Mouse (Mus musculus) liver, embryonic 15.5 days (tissue): Measurements from ENCODE around the gene Nsf. TPM values are rescaled to one million over a fixed set of nuclear protein-coding genes. Genes with fewer than 3 reads are reported as not detected.
"Not testable (repeated sequence)": the region's sequence is repeated elsewhere in the genome, so short reads cannot be mapped to it uniquely, and the experiment has no call there.

Source experiments
- ATAC-seq: fragments of 200-750 bp; cut with Nextera tagmentation; 2 replicates; pipeline ENCODE4 v1.8.0; 2017; ENCODE audit warnings: moderate number of reproducible peaks, mild to moderate bottlenecking, moderate library complexity; ENCODE audit not compliant: insufficient read depth
- H3K27ac ChIP-seq: fragments of 300-500 bp; sonication (generic); replicated peaks from 2 replicates; pipeline ENCODE4 v1.5.1; 2015; ENCODE audit warnings: mild to moderate bottlenecking, inconsistent platforms
- H3K27me3 ChIP-seq: fragments of 300-500 bp; sonication (generic); 2 replicates; pipeline ENCODE4 v1.6.1; 2015; ENCODE audit warnings: mild to moderate bottlenecking, inconsistent platforms
- H3K36me3 ChIP-seq: fragments of 300-500 bp; sonication (generic); replicated peaks from 2 replicates; pipeline ENCODE4 v1.6.1; 2015; ENCODE audit warnings: moderate library complexity, mild to moderate bottlenecking, inconsistent platforms
- H3K4me1 ChIP-seq: fragments of 300-500 bp; sonication (generic); replicated peaks from 2 replicates; pipeline ENCODE4 v1.6.1; 2015; ENCODE audit warnings: inconsistent platforms
- H3K4me2 ChIP-seq: fragments of 300-500 bp; sonication (generic); 2 replicates; pipeline ENCODE4 v1.6.1; 2015; ENCODE audit warnings: moderate library complexity, mild to moderate bottlenecking, inconsistent platforms
- H3K4me3 ChIP-seq: fragments of 300-500 bp; sonication (generic); replicated peaks from 2 replicates; pipeline ENCODE4 v1.5.1; 2015; ENCODE audit warnings: mild to moderate bottlenecking, inconsistent platforms
- H3K9ac ChIP-seq: fragments of 300-500 bp; sonication (generic); 2 replicates; pipeline ENCODE4 v1.6.1; 2015; ENCODE audit warnings: moderate library complexity, mild to moderate bottlenecking, inconsistent platforms
- H3K9me3 ChIP-seq: fragments of 300-500 bp; sonication (generic); replicated peaks from 2 replicates; pipeline ENCODE4 v1.6.1; 2016; ENCODE audit warnings: inconsistent platforms
- whole genome bisulfite sequencing: fragments of 180-500 bp; shearing (Covaris S2); methylation state at CpG from one replicate; pipeline ENCODE4 v1.1.7; 2015; ENCODE audit warnings: mixed read lengths; ENCODE audit not compliant: insufficient replicate concordance; 5-methylcytosine and 5-hydroxymethylcytosine counted together
- polyA plus RNA-seq: library from polyadenylated mRNA; unstranded; fragments of >200 nt; fragmentation: Nextera tagmentation; extraction: Ambion mirVana; gene quantifications from 2 replicates; pipeline ENCODE4 v1.2.1, GENCODE M21; 2015

Gene Nsf
- polyA plus RNA-seq, 1 experiment from 2014 or later = 24.2 TPM

DNA sequence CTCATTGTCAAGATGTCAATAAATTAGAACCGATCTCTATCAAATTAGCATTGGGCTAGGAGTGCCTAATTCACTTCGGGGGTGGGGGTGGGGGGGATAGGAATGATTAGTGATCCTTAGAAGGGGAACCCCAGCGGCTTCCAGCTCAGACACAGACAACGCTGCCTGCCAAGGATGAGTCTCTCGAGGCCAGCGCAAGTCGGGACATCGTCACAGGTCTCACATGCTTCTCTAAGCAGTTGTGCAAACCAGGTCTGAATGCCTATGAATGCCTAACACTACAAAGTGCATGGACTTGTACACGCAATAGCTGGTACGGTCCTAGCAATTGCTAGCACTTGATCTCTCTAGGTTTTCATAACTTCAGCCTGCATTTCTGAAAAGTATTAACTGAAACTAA, 62.1 kb downstream of the Nsf start:
- no peaks in the 10 kb centered on the region for H3K27me3 ChIP-seq
- H3K4me2 ChIP-seq = no peak overlapping the region
- H3K27ac ChIP-seq = no peak overlapping the region
- 89% methylated on average over 10 of the region's 10 CpGs for WGBS
- no peak overlapping the region for H3K9ac ChIP-seq
- H3K36me3 ChIP-seq = no peaks in the 10 kb centered on the region
- no peak overlapping the region for H3K4me3 ChIP-seq
- no peaks in the 10 kb centered on the region for H3K9me3 ChIP-seq
- no peaks in the 10 kb centered on the region for H3K4me1 ChIP-seq
- ATAC-seq = no peak

DNA sequence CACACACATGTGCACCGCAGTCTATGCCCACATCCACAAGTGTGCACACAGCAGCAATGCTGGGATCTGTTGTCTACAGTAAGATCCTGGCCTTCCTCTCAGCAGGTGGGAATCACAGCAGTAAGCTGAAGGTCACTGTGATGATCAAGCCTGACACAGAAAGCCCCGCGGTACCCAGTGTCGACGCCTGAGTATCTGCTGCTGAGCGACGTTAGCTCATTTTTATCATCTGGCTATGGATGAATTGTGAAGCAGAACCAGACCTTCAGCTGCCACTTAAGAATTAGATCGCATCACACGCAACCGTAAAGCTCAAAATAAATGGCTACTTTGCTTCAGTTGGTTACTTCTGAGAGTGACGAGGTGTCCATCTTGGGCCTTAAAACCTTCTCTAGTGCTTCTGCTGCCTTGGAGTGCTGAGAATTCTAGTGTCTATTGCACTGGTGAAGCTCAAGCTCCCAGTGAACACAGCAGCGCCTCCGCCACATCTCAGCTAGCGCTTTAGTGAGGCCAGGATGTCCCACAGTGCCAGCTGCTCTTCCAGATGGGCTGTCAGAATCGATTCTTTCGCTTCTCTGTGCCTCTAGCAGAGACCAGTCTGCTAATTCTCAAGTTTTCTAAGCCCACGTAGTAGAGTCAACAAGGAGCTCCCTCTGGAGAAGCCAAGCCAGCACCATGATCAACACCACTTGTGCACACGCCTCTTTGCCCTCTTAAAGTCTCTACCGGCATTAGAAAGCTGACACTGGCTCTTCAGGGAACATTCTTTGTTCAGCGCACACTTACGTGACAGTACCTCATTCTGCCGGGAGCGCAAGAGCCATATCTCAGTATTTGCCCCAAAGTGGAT, 63.3 kb downstream of the Nsf start:
- Histone ChIP-seq H3K9me3 (no peaks in the 10 kb centered on the region), H3K36me3 (no peaks in the 10 kb centered on the region), H3K27me3 (no peaks in the 10 kb centered on the region), H3K4me2 (no peak overlapping the region), H3K4me3 (no peak overlapping the region), H3K4me1 (no peaks in the 10 kb centered on the region), H3K27ac (no peak overlapping the region), H3K9ac (no peak overlapping the region)
- no peak for ATAC-seq
- 82% methylated on average over 23 of the region's 23 CpGs for WGBS

DNA sequence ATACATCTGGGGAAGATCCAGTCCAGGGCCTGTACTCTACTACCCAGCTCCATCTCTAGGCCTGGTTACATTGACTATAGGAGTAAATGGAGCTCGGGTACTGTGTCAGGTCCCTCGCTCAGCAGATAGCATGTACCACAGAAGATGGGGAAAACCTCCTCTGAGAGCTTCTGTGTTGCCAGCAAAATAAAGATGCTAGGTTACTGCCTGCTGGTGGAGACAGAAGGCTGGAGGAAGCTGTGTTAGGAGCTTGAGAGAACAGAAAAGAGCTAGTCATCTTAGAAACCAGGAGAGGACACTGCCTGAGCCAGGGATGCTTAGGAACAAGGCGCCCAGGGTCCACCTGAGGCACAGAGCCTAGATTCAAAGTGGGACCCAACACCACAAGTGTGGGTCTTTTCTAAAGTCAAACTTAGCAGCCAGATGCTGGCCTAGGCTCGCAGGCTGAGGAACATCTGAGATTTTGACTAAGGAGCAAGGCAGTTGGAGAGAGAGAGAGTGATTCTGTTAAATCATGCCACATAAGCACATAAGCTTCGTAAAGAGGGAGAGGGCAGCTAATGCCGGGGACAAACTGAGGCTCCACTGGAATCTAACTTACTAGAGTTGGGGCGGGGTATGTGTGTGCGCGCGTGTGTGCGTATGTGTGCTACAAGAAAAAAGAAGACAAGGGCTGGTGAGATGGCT, 66.0 kb downstream of the Nsf start:
- H3K27me3 ChIP-seq = no peaks in the 10 kb centered on the region
- H3K4me1 ChIP-seq = no peaks in the 10 kb centered on the region; the same call in 1 of the 2 replicates
- ATAC-seq = no peak
- H3K9me3 ChIP-seq = no peaks in the 10 kb centered on the region
- WGBS = 85% methylated on average over 11 of the region's 11 CpGs
- H3K4me2 ChIP-seq = no peak overlapping the region
- H3K4me3 ChIP-seq = no peak overlapping the region
- H3K36me3 ChIP-seq = no peaks in the 10 kb centered on the region; the same call in 1 of the 2 replicates
- H3K27ac ChIP-seq = no peak overlapping the region
- H3K9ac ChIP-seq = no peak overlapping the region

GRCm38 (mm10) chr11:103884749-103885383, 69.0 kb downstream of the Nsf start:
- Histone ChIP-seq H3K4me3 (no peak overlapping the region), H3K27me3 (no peaks in the 10 kb centered on the region), H3K4me2 (no peak overlapping the region), H3K36me3 (peaks cover 10% of the 10 kb centered on the region; the same call in 1 of the 2 replicates), H3K4me1 (no peaks in the 10 kb centered on the region; the same call in 1 of the 2 replicates), H3K27ac (no peak overlapping the region), H3K9me3 (no peaks in the 10 kb centered on the region), H3K9ac (no peak overlapping the region)
- ATAC-seq = no peak
- WGBS = 67% methylated on average over 13 of the region's 13 CpGs

GRCm38 (mm10) chr11:103883793-103884192, 70.1 kb downstream of the Nsf start:
- ATAC-seq = no peak
- H3K27me3 ChIP-seq = no peaks in the 10 kb centered on the region
- no peak overlapping the region for H3K4me3 ChIP-seq
- H3K36me3 ChIP-seq = peaks cover 11% of the 10 kb centered on the region; the same call in 1 of the 2 replicates
- no peaks in the 10 kb centered on the region; the same call in 1 of the 2 replicates for H3K4me1 ChIP-seq
- no peak overlapping the region for H3K9ac ChIP-seq
- no peaks in the 10 kb centered on the region for H3K9me3 ChIP-seq
- 67% methylated on average over 10 of the region's 10 CpGs for WGBS
- no peak overlapping the region for H3K27ac ChIP-seq
- no peak overlapping the region for H3K4me2 ChIP-seq

DNA sequence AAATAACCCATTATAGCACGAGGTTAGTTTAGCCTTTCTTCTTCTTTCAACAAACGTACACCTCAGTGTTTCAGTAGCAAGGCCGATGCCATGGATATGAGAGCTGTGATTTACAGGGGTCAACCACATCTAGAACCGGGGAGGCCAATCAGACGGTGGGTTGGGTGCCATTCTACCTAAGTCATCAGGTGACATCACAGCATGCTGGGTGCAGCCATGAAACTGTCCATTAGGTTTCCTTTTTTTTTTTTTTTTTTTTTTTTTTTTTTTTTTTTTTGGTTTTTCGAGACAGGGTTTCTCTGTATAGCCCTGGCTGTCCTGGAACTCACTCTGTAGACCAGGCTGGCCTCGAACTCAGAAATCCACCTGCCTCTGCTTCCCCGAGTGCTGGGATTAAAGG, 74.4 kb downstream of the Nsf start:
- not testable (repeated sequence) for H3K27me3 ChIP-seq, H3K27ac ChIP-seq, H3K9ac ChIP-seq, H3K9me3 ChIP-seq, H3K4me3 ChIP-seq, ATAC-seq, H3K4me1 ChIP-seq, H3K4me2 ChIP-seq
- H3K36me3 ChIP-seq = peaks cover 20% of the 10 kb centered on the region; the same call in 1 of the 2 replicates
- 83% methylated on average over 7 of the region's 8 CpGs for WGBS

GRCm38 (mm10) chr11:103878441-103878840, 75.4 kb downstream of the Nsf start:
- no peaks in the 10 kb centered on the region for H3K9me3 ChIP-seq
- H3K36me3 ChIP-seq = peaks cover 21% of the 10 kb centered on the region; the same call in 1 of the 2 replicates

DNA sequence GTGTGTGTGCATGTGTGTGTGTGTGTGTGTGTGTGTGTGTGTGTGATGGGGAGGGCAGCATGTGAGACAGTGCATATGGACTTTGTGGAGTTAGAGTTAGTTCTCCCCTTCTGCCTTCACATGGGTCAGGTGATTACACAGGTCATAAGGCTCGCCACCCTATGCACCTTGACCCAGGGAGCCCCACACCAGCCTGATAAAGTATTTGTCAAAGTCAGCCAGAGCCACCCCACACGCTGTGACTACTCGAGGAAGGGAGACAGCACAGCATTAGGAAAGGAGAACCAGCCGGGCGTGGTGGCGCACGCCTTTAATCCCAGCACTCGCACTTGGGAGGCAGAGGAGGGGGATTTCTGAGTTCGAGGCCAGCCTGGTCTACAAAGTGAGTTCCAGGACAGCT, 83.5 kb downstream of the Nsf start:
- no peak overlapping the region for H3K9ac ChIP-seq
- 75% methylated on average over 9 of the region's 9 CpGs for WGBS
- H3K4me3 ChIP-seq = no peak overlapping the region
- ATAC-seq = no peak
- H3K27me3 ChIP-seq = no peaks in the 10 kb centered on the region
- peaks cover 26% of the 10 kb centered on the region; the same call in 1 of the 2 replicates for H3K36me3 ChIP-seq
- H3K9me3 ChIP-seq = no peaks in the 10 kb centered on the region
- no peaks in the 10 kb centered on the region for H3K4me1 ChIP-seq
- no peak overlapping the region for H3K27ac ChIP-seq
- no peak overlapping the region for H3K4me2 ChIP-seq

More at GRCm38 (mm10) chr11:103878441-103878840, 75.4 kb downstream of the Nsf start:
- ATAC-seq = no peak
- Histone ChIP-seq H3K27me3 (no peaks in the 10 kb centered on the region), H3K27ac (no peak overlapping the region), H3K9ac (no peak overlapping the region), H3K4me3 (no peak overlapping the region), H3K4me1 (no peaks in the 10 kb centered on the region), H3K4me2 (no peak overlapping the region)
- WGBS = 57% methylated on average over 6 of the region's 6 CpGs

DNA sequence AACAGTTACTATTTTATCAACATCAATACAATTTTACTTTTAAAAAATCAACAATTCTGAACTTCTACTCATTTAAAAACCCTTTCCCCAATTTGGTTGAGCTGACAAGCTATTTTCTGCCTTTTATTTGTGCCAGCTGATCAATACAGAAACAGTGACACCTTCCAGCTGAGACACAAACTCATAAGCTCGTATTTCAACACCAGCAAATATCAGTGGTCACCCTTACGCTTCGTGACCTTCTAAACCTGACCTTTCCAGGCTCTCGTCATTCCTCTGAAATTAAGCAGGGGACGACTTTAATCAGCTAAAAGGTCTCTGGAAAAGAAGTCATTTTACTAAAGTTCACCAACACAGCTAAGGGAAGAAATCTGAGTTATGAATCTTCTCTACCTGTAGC, 86.2 kb downstream of the Nsf start:
- no peak overlapping the region for H3K4me2 ChIP-seq
- no peaks in the 10 kb centered on the region for H3K4me1 ChIP-seq
- H3K27me3 ChIP-seq = no peaks in the 10 kb centered on the region
- no peaks in the 10 kb centered on the region for H3K9me3 ChIP-seq
- no peak overlapping the region for H3K27ac ChIP-seq
- no peak for ATAC-seq
- no peak overlapping the region for H3K4me3 ChIP-seq
- H3K9ac ChIP-seq = no peak overlapping the region
- 76% methylated on average over 5 of the region's 5 CpGs for WGBS
- H3K36me3 ChIP-seq = peaks cover 15% of the 10 kb centered on the region; the same call in 1 of the 2 replicates

DNA sequence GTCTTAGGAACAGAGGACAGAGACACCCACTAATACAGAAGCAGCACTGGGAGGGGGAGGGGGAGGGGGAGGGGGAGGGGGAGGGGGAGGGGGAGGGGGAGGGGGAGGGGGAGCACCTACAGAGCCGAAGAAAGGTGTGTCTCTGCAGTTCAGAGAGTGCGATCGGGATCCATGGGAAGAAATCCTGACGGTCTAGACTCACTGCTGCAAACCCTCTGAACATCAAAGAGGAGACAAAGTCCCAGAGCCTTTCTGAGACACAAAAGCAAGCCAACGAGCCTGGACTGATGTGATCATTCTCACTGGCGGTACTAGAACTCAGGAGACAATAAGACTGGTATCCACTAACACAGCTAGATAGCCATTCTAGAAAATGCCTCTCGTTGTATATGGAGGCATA, 88.5 kb downstream of the Nsf start:
- ATAC-seq = no peak
- Histone ChIP-seq H3K9me3 (no peaks in the 10 kb centered on the region), H3K27me3 (no peaks in the 10 kb centered on the region), H3K4me3 (no peak overlapping the region), H3K4me1 (no peaks in the 10 kb centered on the region), H3K9ac (no peak overlapping the region), H3K27ac (no peak overlapping the region), H3K4me2 (no peak overlapping the region), H3K36me3 (peaks cover 14% of the 10 kb centered on the region)
- WGBS = 77% methylated on average over 7 of the region's 7 CpGs

DNA sequence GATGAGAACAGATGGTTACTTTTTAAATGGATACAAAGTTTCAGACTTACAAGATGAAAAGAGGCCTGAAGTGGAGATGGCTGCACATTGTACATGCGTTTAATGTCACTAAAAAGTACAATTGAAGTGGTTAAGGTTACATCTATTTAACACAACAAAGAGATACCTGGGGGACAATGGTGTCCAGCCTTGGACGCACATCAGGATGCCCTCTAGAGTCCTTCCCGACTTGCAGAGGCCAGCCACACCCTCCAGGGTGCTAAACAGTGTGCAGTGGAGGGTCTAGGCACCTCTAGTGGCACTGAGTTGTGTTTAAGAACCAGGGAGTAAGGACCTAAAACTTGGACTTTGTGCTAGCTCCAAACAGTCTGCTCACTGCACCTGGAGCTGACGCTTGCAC, 89.4 kb downstream of the Nsf start:
- no peak overlapping the region for H3K27ac ChIP-seq
- ATAC-seq = no peak
- 69% methylated on average over 4 of the region's 4 CpGs for WGBS

More for the DNA sequence above, 89.4 kb downstream of the Nsf start:
- H3K4me2 ChIP-seq = no peak overlapping the region
- no peak overlapping the region for H3K9ac ChIP-seq
- H3K27me3 ChIP-seq = no peaks in the 10 kb centered on the region
- peaks cover 14% of the 10 kb centered on the region for H3K36me3 ChIP-seq
- no peaks in the 10 kb centered on the region for H3K4me1 ChIP-seq
- no peaks in the 10 kb centered on the region for H3K9me3 ChIP-seq
- H3K4me3 ChIP-seq = no peak overlapping the region
